Mouse (Mus musculus) right cerebral cortex, postnatal 36 days (tissue): ENCODE results near the gene Mgmt.

ENCODE experiments used
- DNase-seq, 2 experiments: peaks; one replicate each; pipeline ENCODE4 v3.0.0; 2022; ENCODE audit warnings: low spot score in 2 of 2, mixed read lengths in 1 of 2

Mgmt gene

DNA sequence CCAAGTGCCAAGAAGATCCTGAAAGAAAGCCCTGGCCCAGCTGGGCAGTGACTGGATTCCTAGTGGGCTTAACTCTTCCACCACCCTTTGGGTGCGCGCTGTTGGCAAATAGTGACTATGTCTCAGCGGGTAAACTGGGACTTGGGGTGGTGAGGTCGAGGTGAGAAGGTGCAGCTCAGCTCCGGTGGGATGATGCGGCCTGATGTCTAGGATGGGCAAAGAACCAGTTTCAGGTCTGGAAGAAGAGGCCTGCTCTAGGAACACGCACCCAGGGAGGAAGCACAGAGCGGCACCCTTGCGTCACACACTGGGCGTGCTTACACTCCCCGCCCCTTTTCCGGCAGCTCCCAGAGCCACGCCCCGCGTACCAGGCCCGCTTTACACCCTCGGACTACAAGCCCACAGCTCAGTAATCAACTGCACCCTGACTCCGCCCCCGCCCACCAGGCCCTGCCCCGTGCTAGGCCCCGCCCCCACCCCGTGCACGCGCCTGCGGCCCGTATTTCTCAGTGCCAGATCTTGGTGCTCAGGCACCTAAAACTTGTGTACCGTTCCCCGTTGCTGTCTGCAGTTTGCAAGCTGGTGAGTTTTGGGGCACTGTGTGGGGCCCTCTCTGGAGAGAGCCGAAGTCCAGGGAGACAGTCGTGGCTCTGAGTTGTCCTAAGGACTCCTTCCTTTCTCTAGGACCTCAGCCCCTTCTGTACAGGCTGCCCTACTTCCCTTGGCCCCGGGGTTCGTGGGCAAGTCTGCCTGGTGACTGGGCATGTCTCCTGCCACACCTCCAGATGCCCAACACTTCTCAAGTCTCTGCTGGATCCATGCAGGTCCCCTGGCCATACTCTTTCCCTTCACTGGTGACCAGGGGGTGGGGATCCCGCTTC is at the start of gene Mgmt:
Gene Mgmt (plus strand): TSS at position 509 of the 881 bp plus-strand sequence.
- peak; percentile 81 for DNase-seq

DNA sequence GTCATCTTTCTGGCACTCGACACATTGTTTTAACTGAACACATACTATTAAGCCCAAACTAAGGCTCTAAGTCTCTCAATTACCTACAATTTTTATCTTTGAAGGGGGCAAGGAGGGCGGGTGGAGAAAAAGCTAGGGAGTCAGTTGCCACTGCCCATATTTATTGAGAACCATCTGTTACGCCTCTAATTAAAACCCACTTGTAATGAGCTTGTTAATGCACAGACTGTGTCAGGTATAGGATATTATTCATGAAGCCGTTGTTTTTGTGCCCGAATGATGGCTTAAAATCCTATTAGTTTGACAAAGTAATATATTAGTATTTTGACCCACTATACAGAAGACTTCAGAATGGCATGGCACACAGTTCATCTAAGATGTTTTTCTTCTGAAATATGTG is 49.6 kb upstream of the Mgmt start:
- no peak for DNase-seq

DNA sequence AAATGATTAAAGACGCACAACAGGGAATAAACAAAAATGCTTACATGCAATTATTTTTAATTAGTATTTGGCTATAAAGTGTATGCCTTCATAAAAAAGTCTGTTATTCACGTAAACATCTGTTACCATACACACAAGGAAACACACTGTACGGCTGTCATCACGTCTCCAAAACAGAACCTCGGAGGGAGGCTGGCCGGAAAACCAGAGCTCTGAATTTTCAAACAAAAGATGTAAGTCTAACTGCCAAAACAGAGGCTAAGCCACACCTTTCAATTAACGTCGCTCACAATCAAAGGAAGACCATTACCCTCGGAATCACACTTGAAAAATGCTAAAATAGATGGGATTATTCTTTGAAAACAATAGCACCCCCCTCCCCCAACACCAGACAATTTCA is 49.1 kb upstream of the Mgmt start:
- DNase-seq: no peak

- no peak for DNase-seq
Observed at GRCm38 (mm10) chr7:136846086-136846620, 48.3 kb upstream of the Mgmt start.

GRCm38 (mm10) chr7:136847601-136848000 is 46.8 kb upstream of the Mgmt start:
- DNase-seq: no peak

GRCm38 (mm10) chr7:136848761-136849160 is 45.7 kb upstream of the Mgmt start:
- no peak for DNase-seq

DNA sequence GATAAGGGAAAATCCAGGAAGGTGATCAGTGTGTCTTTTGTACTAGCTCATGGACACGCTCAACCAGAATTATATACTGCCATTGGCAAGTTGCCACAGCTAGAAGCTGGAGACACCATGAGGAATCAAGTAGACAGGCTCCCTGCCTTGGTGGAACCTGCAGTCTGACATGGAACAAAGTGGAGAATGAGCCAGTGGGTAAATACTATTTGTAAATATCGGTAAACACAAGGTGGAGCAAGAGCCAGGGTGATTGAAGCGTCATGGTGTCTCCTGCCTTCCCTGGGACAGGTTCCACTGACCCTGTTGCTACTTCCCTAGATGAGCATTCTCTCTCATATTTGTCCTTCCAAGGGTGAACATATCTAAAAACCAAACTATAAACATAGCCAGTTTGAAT is 44.6 kb upstream of the Mgmt start:
- DNase-seq: no peak

DNA sequence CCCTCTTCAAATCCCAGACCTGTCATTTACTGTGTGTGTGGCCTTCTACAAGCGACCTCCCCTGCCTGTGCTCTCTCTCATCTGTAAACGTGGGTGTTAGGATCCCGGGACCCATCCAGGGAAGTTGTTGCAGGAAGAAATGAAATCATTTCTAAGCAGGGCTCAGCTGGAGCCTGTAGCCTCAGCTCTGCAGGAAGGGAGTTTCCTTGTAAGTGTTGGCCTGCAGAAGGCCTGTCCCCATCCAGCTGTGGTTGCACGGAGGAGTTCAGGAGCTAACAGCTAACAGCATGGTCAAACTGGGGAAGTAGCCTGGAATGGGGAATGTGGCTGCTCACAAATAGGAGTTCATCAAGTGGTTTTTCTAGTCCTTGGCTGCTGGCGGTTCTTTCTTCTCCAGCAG is 44.1 kb upstream of the Mgmt start:
- DNase-seq: no peak

DNA sequence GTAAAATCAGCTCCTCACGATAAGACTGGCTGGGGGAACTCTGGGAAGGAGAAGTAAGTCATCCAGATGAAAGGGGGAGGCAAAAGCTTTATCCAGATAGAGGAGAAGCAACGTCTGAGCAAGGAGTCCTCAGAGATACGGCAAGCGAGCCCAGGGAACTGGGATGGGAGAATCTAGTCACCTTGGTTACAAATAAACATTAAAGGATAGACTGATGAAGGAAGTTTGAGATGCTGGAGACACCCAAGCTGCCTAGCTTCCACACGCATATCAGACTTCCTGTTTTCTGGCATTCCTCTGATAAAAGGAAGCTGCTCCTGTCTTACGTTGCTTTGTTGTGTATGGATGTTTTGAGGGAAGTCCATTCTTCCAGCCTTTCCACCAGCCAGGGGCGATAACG is 42.5 kb upstream of the Mgmt start:
- DNase-seq: no peak

GRCm38 (mm10) chr7:136852721-136853120 is 41.7 kb upstream of the Mgmt start:
- no peak for DNase-seq

DNA sequence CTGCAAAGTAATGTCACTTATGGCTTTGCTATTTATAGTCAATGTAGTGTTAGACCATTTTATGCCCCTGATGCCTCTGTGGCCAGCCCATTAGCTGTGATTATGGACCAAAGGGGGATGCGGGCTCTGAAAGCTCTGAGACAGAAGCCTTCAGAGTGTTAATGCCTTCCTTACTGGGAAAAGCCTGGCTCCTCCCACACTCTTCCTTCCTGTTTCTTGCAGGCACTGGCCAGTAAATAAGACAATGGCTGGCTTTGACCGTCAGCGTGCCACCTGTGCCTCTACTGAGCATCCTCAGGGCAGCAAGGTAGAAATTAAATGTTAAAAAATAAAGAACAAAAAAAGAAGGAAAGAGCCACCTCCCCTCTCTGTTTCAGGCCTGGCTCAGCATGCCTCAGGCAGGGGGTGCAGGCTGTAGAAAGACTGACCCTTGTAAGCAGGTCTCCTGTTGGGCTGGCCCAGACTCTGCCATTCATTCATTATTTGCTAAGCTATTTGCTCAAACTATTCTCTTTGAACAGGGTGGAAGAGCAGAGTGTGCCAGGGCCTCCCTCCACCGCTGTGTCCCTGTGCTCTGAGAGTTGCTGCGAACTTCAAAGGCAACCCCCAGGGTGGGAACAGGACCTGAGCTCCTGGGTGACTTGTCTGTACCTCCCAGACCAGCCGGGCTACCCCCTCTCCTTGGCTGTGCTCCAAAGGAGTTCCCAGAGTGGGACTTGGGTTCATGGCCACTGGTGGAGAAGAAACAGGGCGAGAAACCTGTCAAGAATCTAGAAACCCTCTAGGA is 29.5 kb upstream of the Mgmt start:
- no peak for DNase-seq

DNA sequence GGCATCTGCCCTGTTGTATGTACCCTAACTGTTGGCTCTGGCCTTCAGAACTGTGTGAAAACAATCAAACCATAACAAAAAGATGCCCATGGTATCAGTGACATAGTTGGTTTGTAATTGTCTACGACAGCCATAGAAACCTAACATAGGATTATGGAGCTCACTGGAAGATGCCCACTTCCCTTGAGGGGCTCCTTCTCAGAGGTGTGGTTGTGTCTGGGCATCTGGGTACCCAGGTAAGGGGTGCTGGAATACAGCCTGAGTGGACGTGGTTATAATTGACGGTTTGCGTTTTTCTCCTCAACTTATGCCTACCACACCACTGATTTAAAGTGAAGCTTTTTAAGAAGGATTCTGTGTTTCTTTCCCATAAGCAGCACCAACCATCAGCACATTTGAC is 28.5 kb upstream of the Mgmt start:
- no peak for DNase-seq

GRCm38 (mm10) chr7:136866535-136866934 is 27.9 kb upstream of the Mgmt start:
- no peak for DNase-seq

DNA sequence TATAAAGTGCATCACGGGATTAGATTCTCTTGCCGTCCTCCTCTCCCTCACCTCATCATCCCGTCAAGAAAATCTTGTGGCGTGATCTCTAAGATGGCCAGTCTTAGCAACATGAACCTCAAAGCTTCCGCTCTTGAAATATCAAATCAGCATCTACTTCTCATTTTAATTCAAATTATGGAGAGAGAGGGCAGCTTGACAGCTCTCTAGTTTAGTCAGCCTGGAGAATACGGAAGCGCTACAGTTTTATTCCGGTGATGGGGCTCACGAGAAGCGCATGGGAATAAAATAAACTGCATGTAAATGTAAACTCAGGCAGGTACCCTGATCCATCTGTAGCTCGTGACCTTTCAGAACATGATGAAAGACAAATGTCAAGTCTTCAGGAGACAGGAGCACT is 22.9 kb upstream of the Mgmt start:
- DNase-seq: no peak

DNA sequence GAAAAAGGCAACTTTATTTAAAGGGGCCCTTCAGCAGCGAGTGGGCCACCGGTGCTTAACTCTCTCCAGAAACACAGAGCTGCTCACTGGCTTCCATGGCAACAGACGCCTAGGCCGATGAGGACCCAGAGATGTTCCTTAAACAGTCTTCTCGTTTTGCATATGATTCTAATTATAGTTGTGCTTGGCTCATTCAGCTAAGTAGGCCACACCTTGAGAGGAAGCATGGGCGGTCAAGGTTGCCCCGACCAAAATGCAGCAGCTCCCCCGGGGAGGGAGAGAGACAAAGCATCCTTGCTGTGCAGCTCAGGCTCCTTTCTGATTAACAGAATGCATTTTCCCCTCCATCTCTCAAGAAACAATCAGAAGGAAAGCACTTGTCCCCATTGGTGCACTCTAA is 22.4 kb upstream of the Mgmt start:
- DNase-seq: peak; percentile 76 to 84

DNA sequence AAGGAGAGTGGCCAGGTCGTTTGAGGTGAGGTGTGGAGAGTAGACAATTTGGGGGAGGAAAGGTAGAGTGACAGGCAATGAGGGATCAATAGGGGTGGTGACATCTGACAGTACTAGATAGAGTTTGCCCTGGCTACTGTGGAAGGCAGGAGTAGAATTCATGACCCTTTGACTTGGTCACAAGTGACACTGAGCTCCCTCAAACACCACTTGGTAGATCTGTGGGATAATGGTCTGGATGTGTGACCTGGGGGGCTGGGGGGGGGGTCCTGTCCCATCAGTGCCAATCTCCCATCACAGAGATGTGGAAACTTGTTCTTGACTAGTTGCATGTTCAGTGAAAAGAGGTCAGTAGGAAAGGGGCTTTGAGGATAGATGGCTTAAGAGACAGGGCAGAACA is 20.0 kb upstream of the Mgmt start:
- no peak for DNase-seq

GRCm38 (mm10) chr7:136880386-136880785 is 14.0 kb upstream of the Mgmt start:
- peak; percentile 14 to 23 for DNase-seq

DNA sequence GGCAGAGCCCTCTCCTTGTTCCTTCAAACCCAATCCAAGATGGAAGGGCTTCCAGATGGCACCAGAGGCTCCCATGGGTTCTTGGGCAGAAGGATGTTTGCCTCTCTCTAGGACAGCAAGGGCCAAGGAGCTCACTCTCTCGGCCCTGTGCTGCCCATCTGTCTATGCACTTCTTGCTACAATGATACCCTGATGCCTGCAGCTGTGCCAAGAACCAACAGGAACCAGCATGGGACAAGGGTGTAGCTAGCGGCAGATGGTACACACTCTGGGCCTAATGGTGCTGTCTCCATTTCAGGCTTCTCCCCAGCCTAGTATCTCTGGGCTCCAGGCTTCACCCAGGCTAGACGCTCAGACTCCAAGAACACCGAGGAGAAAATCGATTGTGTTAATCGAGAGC is 6.3 kb upstream of the Mgmt start:
- DNase-seq: no peak

- DNase-seq: no peak
Observed at GRCm38 (mm10) chr7:136895356-136895755, 942 bp downstream of the Mgmt start.

- DNase-seq: no peak
Observed at GRCm38 (mm10) chr7:136895851-136896250, 1.4 kb downstream of the Mgmt start.

DNA sequence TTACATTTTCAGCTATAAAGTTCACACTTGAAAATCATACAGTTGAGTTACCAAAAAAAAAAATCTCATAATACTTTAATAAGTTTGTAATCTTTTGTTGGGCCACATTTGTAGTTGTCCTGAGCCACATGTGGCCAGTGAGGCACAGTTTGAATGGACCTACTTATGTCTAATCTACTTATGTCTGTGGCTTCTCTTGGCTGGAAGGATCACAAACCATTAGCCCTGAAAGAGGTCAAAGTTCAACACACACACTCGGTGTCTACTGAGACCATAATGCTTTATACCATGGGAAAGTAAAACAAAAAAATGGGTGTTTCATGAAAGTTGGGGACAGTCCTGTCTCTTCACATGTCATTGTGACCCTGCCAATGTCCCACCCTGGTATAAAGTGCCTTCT is 3.1 kb downstream of the Mgmt start:
- DNase-seq: no peak

- DNase-seq: no peak
Observed at GRCm38 (mm10) chr7:136898005-136898404, 3.6 kb downstream of the Mgmt start.
